Mouse (Mus musculus) lung, postnatal 10 days (tissue): ENCODE measurements around the gene Igfbp3.

Source experiments
- DNase-seq: peaks from one replicate; pipeline ENCODE4 v3.0.0; 2021

Igfbp3 gene

GRCm38 (mm10) chr11:7210343-7210742 is 3.4 kb downstream of the Igfbp3 start:
- peak; percentile 83 for DNase-seq

DNA sequence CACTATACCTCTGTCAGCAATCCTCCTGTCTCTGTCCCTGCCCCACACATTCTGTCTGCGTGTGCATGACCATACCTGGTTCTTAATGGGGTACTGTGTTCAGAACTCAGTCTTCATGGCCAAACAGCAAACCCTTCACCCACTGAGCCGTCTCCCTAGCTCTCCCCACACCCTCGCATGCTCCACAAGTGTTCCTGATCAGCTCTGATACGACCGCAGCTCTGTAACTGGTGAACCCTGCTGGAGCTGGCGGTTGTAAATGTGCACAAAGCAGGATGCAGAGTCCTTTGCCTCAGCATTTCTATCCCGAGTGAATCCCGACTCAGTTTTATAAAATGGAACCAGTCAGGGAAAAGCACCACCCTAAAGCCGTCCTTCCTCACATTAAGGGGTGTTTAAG is 9.9 kb downstream of the Igfbp3 start:
- DNase-seq = no peak

DNA sequence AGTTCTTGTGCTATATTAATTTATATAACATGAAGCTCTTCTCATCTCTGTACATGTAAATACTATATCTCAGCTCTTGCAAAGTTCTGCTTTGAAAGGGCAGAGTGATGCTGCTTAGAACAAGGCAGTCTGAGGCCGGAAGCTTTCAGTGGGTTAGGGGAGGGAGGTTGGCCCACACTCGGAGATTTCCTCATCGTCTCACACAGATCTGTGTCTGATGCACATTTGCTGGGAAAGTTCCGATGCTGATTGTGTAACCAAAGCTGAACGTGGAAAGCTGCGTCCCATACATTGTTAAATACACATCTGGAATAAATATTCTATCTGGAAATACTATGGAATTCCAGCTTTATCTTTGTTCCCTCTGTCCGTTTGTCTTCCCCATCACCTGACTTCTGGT is 11.5 kb downstream of the Igfbp3 start:
- DNase-seq = no peak

DNA sequence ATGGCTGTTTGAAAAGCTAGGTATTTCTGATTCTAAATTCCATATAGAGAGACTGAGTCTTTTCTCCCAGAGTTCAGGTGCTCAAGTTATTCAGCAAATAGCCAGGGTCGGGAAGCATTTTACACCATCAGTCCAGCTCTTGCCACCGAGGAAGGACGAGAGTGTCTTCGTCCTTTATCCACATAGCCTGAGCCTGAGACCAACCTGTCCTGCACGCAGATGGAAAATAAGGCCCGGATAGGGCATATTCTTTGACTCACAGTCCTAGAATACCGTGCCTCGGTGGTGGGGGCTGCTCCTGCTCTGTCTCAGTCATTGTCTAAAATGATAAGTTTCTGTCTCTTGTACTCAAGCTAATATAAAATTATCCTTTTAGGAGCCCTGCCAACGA is 13.3 kb downstream of the Igfbp3 start:
- no peak for DNase-seq

DNA sequence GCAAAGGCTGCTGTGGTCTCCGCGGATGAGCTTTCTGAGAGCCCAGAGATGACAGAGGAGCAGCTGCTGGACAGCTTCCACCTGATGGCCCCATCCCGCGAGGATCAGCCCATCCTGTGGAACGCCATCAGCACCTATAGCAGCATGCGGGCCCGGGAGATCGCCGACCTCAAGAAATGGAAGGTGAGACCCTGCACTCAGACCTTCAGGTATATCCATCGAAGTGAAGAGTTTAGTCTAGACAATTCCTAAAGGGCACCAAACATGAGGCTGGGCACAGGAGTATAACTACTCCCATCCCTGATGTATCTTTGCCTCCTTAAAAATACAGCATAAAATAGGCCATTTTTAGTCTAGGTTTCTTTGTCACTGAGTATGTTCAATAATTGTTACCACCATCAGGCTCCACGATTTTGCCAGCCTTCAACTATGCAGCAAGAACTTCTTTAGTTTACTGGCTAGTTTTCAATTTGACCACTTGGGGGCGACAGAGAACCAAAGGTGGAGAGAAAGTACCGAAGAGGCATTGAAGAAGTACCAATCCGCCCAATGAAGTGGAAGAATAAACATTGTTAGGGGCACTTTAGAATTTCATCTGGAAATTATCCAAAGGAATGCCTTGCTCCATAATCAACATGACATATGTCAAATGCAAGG is 13.9 kb downstream of the Igfbp3 start:
- peak; percentile 77 for DNase-seq

DNA sequence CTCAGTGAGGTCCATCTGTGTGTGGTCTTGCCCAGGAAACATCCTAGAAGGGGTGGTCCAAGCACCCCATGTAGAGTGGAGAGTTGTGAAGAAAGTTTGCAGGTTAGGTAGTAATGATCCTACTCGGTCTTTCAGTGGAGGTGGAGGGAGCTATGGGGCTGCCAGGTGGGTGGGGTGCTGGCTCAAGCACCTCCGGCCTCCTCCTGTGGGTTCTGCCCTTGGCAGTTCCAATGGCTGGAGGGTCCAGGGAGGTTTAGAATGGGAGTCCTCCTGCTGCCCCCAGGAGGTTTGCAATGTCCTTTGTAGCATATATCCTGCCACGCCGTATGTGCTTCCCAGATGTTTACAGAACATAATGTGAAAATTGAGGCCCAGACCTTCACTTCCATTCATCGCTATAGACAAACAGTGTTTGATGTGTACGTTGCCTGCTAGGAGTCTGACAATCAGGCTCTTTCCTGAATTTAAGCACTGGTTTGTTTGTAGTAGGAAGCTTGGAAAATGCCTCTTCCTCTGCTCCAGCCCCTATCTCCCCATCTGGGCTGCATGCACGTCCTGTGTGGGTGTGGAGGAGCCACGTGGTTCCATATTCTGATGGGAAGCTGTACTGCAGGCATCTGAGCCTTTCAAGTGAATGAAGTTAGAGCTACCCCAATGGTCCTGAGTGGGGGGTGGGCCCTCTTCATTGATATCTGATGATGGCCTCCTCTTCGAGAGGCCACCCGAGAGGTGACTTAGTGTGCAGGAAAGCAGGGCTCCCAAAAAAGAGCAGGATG is 15.1 kb downstream of the Igfbp3 start:
- no peak for DNase-seq

DNA sequence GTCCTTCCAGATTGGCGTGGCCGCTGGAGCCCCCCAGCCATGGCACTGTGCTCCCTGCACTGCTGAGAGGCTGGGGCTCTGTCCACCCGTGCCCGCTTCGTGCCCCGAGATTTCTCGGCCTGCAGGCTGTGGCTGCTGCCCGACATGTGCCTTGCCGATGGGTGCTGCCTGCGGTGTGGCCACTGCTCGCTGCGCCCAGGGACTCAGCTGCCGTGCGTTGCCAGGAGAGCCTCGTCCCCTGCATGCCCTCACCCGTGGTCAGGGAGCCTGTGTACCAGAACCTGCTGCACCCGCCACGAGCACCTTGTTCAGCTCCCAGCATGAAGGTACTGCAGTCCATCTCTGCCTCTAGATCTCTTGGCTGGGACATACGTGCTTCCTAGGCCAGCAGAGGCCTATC is 15.7 kb downstream of the Igfbp3 start:
- DNase-seq = no peak

DNA sequence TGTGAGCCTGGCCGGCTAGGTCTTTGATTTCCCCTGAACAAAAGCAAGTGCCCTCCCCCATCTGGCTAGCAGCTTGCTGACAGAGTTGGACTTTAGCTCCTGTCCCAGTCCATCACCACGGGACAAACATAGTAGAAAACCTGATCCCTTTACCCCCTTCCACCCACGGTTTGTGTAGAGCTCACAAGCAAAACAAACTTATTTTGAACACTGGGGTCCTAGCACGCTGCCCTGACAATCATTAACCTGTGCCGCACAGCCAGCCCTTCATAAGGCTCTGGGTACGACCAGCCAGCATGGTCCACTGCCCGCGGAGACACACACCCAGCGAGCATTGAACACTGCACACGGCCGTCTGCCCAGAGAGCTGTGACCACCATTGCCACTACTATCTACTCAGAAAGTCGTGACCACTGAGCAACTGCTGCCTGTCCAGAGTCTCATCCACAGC is 16.2 kb downstream of the Igfbp3 start, which contains the start of gene Igfbp1:
Gene Igfbp1 (plus strand): TSS at position 292 of the 451 bp plus-strand sequence.
- no peak for DNase-seq

GRCm38 (mm10) chr11:7195312-7195685 is 18.4 kb downstream of the Igfbp3 start:
- no peak for DNase-seq

- DNase-seq = no peak
Measured at GRCm38 (mm10) chr11:7194432-7195311, 19.1 kb downstream of the Igfbp3 start.

- DNase-seq = no peak
Measured at GRCm38 (mm10) chr11:7193134-7193533, 20.6 kb downstream of the Igfbp3 start.

GRCm38 (mm10) chr11:7192710-7193109 is 21.0 kb downstream of the Igfbp3 start:
- DNase-seq = no peak

DNA sequence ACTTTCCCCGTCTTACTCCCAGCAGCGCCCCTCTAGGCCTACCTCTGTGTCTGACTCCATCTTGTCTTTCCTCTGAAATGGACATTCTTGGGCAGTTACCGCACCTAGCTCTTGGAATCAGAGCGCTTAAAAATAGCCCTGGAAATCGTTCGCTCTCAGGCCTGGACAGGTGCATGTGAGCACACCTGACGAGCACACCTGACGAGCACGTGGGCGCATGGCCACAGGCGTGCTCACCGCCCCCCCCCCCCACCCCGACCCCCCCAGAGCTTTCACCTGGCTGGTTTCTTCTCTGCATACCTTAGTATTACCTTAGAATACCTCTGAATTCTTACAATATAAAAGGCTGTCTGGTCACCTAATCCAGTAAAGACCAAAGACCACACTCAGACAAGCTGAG is 25.3 kb downstream of the Igfbp3 start, which contains the start of gene Gm11985:
Gene Gm11985 (minus strand): TSS at position 101 of the 400 bp plus-strand sequence.
- no peak for DNase-seq

DNA sequence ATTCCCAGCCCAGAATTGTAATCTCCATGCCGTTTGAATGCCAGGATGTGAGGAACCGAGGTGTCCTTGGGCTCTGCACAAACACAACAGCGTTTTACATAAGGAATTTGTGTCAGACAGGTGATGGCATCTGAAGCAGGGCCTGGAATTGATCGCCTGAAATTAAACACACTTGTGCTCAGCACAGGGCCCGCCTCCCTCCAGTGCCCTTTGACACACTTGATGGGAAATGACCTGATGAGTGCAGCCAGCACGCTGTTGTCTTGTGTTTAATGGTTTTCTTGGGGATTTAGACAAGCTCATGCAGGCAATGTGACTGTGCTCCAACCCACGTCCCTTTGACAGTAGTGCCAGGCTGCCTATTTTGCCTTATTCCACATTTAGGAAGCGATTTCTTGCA is 26.3 kb downstream of the Igfbp3 start:
- DNase-seq = no peak

- DNase-seq = no peak
Measured at GRCm38 (mm10) chr11:7184420-7184819, 29.3 kb downstream of the Igfbp3 start.

DNA sequence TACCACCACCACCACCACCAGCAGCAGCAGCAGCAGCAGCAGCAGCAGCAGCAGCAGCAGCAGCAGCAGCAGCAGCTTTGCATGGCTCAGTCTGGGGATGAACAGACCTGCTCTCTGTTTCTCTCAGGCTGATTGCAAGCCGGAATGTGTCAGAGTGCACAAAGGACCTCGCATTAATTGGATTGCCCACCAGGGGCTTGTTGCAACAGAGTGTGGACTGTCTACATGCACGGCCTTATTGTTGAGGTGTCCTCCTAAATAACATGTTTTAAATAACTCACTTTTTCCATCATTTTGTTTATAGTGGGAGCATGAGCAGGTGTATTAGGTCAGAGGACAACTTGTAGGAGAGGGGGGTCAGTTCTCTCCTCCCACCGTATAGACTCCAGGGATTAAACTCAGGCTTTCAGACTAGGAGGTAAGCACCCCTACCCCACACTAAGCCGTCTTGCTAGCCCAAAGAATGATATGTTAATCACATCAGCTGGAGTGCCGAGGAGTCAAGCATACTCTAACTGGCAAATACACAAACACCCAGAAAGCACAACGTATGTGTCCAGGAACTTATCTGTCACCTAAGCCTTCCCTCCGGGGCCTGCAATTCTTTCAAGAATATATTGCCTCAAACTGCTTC is 31.2 kb downstream of the Igfbp3 start:
- no peak for DNase-seq

GRCm38 (mm10) chr11:7179276-7179675 is 34.4 kb downstream of the Igfbp3 start:
- no peak for DNase-seq

GRCm38 (mm10) chr11:7178724-7179123 is 35.0 kb downstream of the Igfbp3 start:
- DNase-seq = no peak

DNA sequence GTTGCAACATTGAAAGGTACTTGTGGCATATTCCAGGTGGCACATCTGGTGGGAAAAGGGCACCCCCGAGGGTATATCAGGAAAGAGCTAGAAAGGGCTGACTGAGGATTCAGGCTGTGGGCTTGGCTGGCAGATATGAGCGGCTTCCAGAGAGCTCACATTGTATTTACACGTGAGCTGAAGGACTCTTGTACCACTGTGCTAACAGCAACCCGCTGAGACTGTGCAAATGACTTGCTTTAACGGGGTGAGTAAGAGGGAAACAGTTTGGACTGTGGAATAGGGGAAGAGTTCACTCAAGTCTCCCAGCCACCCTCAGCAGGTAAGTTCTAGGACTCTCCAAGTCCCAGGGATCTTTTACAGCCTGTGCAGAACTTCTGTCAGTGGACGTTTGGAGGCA is 40.1 kb downstream of the Igfbp3 start:
- peak; percentile 52 for DNase-seq

DNA sequence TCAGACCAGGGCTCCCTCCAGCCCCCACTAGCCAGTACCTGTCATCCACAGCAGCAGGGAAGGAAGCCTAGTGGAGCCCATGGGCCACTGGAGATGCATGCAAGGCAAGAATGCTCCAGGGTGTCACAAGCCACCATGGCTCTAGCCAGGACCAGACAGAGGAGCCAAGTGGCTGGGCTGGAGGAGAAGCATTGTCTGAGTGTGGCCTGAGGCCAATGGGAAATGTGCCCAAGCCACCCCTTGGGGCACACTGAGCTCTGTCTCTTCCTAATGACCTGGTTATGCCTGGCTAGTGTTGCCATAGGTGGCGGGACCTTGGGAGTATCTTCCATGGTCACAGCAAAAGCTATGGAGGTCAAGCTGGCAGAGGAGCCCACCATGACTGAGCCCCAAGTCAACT is 44.1 kb downstream of the Igfbp3 start:
- no peak for DNase-seq

- DNase-seq = no peak
Measured at GRCm38 (mm10) chr11:7164416-7164815, 49.3 kb downstream of the Igfbp3 start.

GRCm38 (mm10) chr11:7161502-7162174 is 52.1 kb downstream of the Igfbp3 start:
- DNase-seq = peak; percentile 53
